Mouse (Mus musculus): ENCODE results near the gene Exoc4. TPM values are rescaled to one million over a fixed set of nuclear protein-coding genes. Genes with fewer than 3 reads are reported as not detected.

Gene Exoc4
- total RNA-seq (2014; fragmentation: Nextera tagmentation), result 44.1 and 62.9 TPM in 2 replicates
- total RNA-seq (2017), result 57.6 and 58.5 TPM in 2 replicates

GRCm38 (mm10) chr6:33248894-33249758 lies at the start of gene Exoc4:
Gene Exoc4 (plus strand): TSS chr6:33249085.
- ATAC-seq (replicated peaks; ENCODE audit: poor library complexity, severe bottlenecking), result peak; percentile 100

DNA sequence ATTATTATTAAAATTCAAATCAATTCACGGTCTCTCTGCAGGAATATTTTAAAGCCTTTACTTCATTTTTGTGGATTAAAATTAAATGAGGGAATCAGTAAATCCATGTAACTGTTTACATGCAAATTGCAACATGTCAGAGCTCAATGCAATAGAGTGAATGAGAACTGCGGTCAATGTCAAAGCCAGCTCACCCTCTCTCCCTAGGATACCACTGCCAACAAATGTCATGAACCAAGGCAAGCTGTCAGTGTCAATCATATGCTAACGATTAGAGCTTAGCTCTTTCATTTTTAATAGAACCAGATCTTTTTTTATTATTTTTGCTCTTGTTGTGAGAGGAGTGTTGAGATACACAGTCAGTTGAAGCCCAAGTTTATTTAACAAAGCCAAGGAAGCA lies 30.1 kb upstream of the Exoc4 start:
- ATAC-seq (replicated peaks; ENCODE audit: poor library complexity, severe bottlenecking), result no peak

GRCm38 (mm10) chr6:33226700-33227099 lies 22.2 kb upstream of the Exoc4 start:
- ATAC-seq (replicated peaks; ENCODE audit: poor library complexity, severe bottlenecking), result no peak

GRCm38 (mm10) chr6:33227371-33227770 lies 21.5 kb upstream of the Exoc4 start:
- no peak for ATAC-seq (replicated peaks; ENCODE audit: poor library complexity, severe bottlenecking)

GRCm38 (mm10) chr6:33241250-33241649 lies 7.6 kb upstream of the Exoc4 start:
- no peak for ATAC-seq (replicated peaks; ENCODE audit: poor library complexity, severe bottlenecking)

- ATAC-seq (replicated peaks; ENCODE audit: poor library complexity, severe bottlenecking), result no peak
These were observed 4.3 kb upstream of the Exoc4 start for GRCm38 (mm10) chr6:33244546-33244945.

DNA sequence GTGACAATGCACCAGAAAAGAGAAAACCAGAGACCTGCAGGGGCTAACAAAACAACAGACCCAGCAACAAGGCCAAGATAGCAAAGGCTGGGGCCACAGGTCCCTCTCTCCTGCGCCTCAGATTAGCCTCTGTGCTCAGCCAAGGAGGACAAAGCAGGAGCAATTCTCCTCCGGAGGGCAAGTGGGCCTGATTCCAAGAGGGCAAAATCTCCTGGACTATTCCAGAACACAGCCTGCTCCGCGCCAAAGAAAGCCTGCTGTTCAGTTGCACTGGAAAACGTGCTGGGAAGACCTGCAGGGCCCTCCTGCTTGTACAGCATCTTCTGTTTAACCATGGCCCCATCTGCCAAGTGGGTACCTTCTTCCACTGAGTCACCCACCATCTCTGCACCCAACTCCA lies 1.7 kb upstream of the Exoc4 start:
- no peak for ATAC-seq (replicated peaks; ENCODE audit: poor library complexity, severe bottlenecking)

DNA sequence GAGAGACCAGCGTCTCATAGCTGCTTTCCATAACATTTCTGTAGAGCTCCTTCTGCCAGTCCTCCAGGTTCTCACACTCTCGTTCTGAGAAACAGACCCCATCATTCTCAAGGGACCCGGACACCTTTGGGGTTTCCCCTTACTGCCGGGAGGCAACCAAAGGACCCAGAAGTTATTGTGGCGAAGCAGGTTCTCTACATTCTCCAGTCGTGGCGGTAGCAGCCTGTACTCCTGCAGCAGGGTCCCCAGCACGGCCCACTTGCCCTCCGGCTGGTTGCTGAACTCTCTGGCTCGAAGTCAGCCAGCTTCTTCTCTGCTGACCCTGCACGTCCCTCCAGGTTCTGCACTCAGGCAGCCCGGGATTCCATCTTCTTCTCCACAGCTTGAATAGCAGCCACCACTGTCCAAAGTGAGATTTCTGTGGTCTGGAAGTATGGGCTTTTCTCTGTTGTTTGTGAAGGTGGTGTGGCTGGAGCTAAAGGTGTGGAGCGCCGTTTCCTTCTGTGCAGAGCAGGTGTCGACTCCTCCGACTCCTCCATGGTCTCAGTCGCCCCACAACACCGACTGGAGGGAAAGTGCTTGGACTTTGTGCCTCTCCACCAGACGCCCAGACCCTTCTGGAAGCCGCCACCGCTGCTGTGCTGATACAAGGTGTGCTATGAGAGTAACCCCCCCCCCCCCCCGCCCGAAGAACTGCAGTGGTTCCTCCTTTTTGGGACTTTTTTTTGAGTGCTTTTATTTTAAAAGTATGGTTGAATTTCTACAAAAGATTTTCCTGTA lies 1.1 kb upstream of the Exoc4 start:
- no peak for ATAC-seq (replicated peaks; ENCODE audit: poor library complexity, severe bottlenecking)

- peak; percentile 73 for ATAC-seq (replicated peaks; ENCODE audit: poor library complexity, severe bottlenecking)
These were observed 7.8 kb downstream of the Exoc4 start for GRCm38 (mm10) chr6:33256638-33257037.

DNA sequence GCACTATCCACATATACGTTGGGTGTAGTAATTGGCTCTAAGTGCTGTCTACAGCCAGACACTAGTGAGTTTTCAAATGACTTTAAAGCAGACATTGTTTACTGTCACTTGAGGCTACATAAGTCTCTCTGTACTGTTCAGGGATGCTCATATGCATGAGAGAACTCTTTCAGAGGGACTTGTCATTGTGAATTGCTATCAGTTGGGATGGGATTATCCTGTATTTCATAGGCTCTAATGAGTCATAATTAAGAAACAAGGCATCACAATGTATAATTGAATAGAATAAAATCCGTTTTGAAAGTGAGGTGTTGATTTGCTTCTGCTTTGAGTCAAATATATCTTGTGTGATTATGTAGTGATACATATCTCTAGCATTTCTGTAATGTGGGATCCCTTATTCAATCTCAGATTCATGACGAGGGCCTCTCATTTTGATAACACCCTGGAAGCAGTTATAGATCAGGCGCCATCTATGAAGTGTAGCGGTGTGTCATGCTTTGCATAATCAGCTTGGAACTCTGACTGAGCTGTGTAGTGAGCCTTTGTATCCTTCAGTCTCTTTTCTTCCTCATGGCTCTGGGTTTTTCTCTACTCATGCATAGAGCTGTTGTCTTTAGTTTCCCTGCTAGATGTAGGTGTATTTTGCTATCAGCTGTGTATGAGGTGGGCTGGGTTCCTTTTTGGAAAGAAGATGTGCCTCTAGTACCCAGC lies 8.3 kb downstream of the Exoc4 start:
- no peak for ATAC-seq (replicated peaks; ENCODE audit: poor library complexity, severe bottlenecking)

DNA sequence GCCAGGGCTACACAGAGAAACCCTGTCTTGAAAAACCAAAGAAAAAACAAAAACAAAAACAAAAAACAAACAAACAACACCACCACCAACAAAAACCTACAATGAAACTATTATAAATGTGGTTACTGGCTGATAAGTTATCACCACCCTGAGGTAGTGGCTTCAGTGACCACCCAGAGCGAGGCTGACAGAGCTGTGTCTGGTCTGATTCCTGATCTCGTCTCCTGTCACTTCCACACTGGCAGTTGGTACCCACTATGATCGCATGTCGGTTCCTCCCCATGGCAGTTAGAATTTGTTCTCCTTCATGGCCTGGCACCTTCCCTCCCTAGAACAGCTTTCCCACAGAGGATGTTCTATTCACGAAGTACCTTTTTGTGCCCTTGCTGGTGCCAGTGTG lies 11.0 kb downstream of the Exoc4 start:
- no peak for ATAC-seq (replicated peaks; ENCODE audit: poor library complexity, severe bottlenecking)

DNA sequence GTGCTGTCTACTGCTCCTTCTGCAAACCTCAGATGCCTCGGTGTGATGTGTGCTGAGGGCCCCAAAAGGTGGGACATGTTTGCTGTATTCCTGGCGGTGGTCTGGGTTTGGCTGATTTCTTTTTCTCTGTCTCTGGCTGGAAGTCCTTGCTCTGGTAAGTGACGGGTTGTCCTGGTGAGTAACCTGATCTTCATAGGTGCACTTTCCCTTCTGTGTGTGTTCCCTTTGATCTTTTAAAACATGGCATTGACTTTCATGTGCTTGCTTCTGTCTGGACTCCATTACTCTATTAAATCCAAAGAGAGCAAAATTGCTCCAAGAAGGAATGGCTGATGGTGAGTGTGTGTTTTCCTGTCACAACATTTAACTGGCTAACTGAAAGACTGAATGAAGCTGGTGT lies 12.7 kb downstream of the Exoc4 start:
- no peak for ATAC-seq (replicated peaks; ENCODE audit: poor library complexity, severe bottlenecking)

GRCm38 (mm10) chr6:33263950-33264349 lies 15.1 kb downstream of the Exoc4 start:
- no peak for ATAC-seq (replicated peaks; ENCODE audit: poor library complexity, severe bottlenecking)

DNA sequence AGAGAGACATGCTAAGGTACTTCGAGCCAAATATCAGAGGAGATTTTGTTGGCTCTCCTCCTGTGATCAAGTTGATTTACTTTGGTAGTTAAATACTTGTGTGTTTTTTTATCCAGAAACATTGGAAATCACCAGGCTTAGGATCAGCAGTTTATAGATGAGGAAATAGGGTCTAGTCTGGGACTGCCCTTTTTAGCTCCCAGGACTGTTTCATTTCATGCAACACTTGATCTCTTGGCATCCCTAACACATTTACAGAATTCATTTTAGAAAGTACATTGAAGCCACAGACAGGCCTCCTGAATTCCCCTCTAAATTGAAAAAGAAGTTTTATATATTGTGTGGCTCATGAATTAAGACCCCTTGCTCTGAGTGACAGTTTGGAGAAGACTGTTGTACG lies 15.5 kb downstream of the Exoc4 start:
- ATAC-seq (replicated peaks; ENCODE audit: poor library complexity, severe bottlenecking), result no peak

DNA sequence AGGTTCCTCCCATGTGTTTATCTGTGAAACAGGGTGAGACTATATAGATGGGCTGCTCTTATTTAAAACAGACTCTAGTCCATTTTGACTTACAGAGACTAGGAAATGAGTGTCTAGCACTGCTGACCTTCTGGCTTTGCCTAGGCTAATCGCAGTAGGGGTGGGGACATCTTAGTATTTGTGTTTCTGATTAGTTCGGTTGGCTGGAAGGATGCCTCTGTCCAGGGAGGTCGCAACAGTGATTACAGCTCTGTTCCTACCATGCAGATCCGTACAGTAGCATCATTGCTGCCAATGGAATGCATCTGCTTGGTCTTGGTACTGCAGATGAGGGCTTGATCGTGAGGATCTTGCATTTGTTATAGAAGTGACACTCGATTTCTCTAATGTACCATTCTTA lies 18.7 kb downstream of the Exoc4 start:
- ATAC-seq (replicated peaks; ENCODE audit: poor library complexity, severe bottlenecking), result no peak

DNA sequence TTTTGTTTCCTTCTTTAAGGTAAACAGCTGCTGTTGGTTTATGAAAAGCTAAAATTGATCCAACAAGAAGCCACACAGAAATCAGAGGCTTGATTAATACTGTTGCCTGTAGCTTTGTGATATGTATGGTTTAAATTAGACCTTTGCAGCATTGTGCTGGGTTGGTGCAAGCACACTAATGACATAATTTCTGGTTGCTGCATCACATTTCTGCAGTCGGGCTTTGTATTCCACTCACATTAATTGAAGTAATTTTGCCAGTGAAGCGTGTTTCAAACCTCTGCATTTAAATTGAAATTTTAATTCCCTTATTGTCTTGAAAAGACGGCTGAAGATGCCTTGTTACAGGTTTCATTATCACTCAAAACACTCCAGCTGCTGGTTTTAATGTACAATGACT lies 34.6 kb downstream of the Exoc4 start:
- ATAC-seq (replicated peaks; ENCODE audit: poor library complexity, severe bottlenecking), result no peak

GRCm38 (mm10) chr6:33283936-33284335 lies 35.1 kb downstream of the Exoc4 start:
- ATAC-seq (replicated peaks; ENCODE audit: poor library complexity, severe bottlenecking), result no peak

GRCm38 (mm10) chr6:33286376-33286775 lies 37.5 kb downstream of the Exoc4 start:
- no peak for ATAC-seq (replicated peaks; ENCODE audit: poor library complexity, severe bottlenecking)

- ATAC-seq (replicated peaks; ENCODE audit: poor library complexity, severe bottlenecking), result no peak
These were observed 45.7 kb downstream of the Exoc4 start for GRCm38 (mm10) chr6:33294626-33295025.

DNA sequence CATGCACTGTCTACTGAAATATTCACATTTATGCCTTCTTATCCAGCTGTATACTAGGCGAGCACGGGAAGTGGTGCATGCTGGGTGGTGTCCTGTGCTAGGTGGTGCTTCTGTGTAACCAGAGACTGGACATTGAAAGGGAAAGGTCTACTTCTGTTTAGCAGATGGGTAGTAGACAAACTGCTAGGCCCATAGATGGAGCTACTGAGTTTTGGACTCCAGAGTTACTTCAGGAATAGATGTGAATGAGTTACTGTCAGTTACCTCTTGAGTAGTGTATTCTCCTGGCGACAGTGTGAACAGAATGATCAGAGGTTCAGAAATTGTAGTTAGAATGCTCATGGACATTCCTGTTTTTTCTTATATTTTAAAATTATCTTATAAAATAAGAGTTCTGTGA lies 48.7 kb downstream of the Exoc4 start:
- no peak for ATAC-seq (replicated peaks; ENCODE audit: poor library complexity, severe bottlenecking)

DNA sequence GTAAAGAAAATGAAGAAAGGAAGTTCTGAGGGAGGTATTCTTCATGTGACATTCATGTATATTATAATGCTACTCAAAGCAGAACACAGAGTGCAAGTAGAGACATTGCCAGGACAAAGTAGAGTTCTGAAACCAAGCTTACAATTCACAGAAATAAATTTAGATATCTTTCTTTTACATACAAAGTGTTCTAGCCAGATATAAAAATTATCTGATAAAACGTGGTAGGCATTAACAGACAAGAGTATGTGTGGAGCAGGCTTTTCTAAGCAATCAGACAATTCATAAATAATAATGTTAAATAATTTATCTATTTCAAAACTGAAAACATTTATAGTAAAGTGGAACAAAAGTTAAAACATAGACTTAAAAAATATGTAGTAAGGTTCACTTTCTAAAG lies 49.9 kb downstream of the Exoc4 start:
- ATAC-seq (replicated peaks; ENCODE audit: poor library complexity, severe bottlenecking), result no peak
